Mouse (Mus musculus) erythroblast, embryonic 14.5 days (primary cell): ENCODE results near the gene Rnase13.

ENCODE experiments used
- GATA1 ChIP-seq: IDR thresholded peaks from 2 replicates; pipeline ENCODE4 v1.6.1; 2012; ENCODE audit warnings: low read length, inconsistent platforms, mixed read lengths
- TAL1 ChIP-seq: IDR thresholded peaks from 3 replicates; pipeline ENCODE4 v1.6.1; 2012; ENCODE audit warnings: low read length, inconsistent platforms, mixed read lengths

- TF ChIP-seq GATA1: no peak
- TF ChIP-seq TAL1: no peak
These were observed 8.3 kb upstream of the Rnase13 start for GRCm38 (mm10) chr14:51930824-51931223.
